Mouse (Mus musculus) testis, postnatal 14 days (tissue): ENCODE results near the gene H2-Eb2.
"Not testable (repeated sequence)": the region's sequence is repeated elsewhere in the genome, so short reads cannot be mapped to it uniquely, and the experiment has no call there.

Source experiments
- DNase-seq: peaks from one replicate; pipeline ENCODE4 v3.0.0; 2021; ENCODE audit warnings: low spot score

The H2-Eb2 gene

DNA sequence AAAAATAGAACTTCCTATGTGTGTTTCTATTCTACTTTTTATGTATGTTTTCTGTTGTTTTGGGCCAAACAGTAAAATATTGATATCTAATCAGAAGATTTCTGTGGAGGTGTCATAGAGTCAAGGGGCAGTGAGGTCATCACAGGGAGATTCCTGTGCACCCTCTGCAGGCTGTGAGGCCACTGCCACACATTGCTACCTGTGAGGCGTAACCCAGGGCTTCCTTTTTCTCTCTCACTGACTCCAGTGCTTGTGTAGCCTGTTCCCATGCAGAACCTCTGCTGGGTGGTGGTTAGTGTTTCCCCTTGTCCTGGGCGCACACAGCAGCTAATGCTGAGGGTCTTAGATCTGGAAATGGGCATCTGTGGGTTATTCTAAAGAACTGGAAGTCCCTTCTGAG lies 19.1 kb upstream of the H2-Eb2 start:
- DNase-seq = no peak

DNA sequence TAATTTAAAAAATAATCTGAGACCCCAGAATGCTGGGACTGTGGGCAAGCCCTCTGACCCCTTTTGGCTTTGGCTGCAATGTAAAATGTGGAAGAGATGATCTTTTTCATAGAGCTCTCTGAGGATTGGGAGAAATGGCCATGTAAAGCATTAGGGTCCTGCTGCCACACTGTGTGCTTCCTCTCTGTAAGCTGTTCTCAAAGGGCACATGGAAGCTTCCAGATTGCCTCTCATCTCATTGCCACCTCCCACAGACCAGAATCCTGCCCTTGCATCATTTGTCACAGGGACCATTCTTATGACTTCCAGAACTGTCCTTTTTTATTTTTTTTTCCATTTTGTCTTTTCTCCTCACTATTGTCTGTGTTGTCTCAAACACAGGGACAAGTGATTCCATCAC lies 18.2 kb upstream of the H2-Eb2 start:
- no peak for DNase-seq

DNA sequence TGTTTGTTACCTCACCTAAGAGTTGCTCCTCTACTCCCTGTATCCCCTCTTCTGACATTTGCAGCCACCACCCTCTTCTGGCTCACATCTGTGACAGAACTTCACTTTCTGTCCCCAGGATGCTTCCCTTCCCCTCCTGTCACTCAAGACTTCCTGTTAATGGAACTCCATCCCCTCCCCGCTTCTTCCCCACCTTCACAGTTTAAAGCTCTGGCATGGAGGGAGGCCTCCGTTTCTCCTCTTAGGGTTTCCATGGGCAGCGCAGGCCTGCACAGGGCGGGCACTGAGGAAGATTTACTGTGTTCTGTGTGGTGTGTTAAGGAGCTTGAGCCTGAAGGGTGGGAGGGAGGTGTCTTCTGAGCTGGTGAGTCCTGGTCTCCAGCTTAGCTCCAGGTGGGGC lies 17.3 kb upstream of the H2-Eb2 start:
- DNase-seq = no peak

DNA sequence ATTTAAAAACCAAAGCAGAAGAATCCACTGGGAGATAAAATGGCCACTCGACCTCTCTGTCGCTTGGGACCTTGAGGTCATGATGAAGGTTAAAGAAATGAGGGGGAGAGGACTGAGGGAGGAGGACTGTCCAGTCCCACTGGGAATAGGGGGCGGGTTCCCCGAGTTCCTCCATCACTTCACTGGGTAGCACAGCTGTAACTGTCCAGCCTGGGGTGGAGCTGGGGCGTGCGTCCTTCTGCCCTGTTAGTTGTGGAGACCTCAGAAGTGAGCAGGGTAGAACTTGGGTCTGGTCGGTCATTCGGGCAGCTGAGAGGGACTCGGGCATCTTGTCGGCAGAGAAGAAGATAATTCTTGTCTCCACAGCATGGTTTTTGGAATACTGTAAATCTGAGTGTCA lies 16.2 kb upstream of the H2-Eb2 start:
- DNase-seq = no peak

GRCm38 (mm10) chr17:34309683-34310385 lies 15.6 kb upstream of the H2-Eb2 start:
- DNase-seq = peak; percentile 73

- DNase-seq = not testable (repeated sequence)
These were observed 14.9 kb upstream of the H2-Eb2 start for GRCm38 (mm10) chr17:34310526-34310925.

DNA sequence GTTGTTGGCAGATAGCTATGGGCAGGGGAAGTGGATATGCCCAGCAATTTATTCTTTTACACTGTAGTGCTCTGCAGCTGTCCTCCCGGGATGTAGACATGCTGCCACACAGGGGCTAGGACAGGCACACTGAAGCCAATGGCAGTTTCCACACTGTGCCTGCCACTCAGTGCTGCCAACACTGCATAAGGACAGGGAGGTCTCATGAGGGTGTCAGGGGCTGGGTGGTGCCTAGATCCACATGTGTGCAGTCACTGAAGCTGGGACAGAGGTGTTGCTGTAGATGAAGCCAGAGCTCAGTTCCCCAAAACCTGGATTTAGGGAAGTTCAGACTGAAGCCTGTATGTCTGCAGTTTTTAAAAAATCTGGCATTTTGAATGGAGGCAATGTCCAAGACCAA lies 13.3 kb upstream of the H2-Eb2 start:
- DNase-seq = no peak

DNA sequence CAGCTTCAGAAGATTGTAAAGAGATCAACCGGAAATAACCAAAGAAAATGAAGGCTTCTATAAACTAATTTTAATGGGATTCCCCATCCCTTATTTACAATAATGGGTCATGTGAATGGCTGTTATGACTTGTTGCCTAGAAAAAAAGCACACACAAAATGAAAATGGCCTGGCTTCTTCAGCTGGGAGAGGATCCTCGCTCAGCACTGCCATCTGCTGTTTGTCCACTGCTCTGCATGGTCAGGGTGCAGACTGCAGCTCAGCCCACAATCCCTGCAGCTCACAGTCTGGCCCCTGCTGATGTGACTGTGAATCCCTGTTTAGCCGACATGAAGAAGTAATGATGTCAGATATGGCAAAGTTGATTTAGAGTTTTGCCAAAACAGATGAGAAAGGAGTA lies 12.1 kb upstream of the H2-Eb2 start:
- DNase-seq = peak; percentile 28

- no peak for DNase-seq
These were observed 11.2 kb upstream of the H2-Eb2 start for GRCm38 (mm10) chr17:34314286-34314685.

DNA sequence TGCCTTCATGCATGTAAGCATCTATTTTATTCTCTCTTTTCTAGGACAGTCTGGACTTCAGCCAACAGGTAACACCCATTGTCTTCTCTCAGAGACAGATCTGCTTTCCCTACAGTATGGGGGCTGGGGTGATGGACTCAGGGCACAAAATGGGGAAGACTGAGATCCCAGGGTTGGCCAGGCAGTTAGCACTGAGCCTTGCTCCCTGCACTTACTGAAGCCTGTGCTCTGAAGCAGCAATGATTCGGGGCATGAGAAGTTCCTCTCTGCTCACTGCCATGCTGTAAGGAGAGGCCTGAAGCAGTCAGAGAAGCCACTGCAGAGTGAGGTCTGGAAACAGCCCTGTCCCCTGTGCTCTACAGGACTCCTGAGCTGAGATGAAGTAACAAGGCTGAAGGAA lies 10.0 kb upstream of the H2-Eb2 start:
- DNase-seq = no peak

GRCm38 (mm10) chr17:34316697-34317096 lies 8.8 kb upstream of the H2-Eb2 start:
- DNase-seq = no peak

DNA sequence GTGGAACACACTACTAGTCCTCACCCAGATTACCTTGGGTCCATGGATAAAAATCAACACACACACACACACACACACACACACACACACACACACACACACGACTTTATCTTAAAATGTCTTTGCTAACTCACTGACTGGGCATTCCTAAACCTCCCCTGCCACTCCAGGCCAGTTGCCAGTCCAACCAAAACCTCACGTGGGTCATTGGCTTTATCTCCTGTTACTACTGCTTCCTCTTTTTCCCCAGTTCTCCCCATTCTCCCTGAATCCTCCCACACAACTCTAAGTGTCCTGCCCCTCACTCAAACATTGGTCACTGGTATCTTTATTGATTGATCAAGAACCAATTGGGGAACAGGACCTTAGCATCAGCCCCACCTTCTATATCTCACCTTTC lies 8.2 kb upstream of the H2-Eb2 start:
- no peak for DNase-seq

GRCm38 (mm10) chr17:34326373-34326772 lies 908 bp downstream of the H2-Eb2 start:
- no peak for DNase-seq

- DNase-seq = no peak
These were observed 4.3 kb downstream of the H2-Eb2 start for GRCm38 (mm10) chr17:34329807-34330206.

DNA sequence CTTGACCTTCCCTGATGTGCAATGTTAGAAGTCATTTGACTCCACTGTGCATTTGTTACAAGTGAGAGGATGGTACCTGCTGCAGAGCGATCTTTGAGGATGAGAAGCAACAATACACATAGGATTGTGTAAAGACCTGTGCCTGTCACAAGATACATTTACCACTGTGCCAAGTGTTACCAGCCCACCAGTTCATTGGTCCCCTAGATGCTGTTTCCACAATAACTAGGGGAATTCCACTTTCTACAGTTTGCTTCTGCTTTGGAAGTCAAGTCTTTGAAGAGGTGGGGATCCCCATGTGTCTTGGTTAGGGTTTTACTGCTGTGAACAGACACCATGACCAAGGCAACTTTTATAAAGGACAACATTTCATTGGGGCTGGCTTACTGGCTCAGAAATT lies 5.7 kb downstream of the H2-Eb2 start:
- no peak for DNase-seq

- DNase-seq = no peak
These were observed 15.3 kb downstream of the H2-Eb2 start for GRCm38 (mm10) chr17:34340619-34341402.

DNA sequence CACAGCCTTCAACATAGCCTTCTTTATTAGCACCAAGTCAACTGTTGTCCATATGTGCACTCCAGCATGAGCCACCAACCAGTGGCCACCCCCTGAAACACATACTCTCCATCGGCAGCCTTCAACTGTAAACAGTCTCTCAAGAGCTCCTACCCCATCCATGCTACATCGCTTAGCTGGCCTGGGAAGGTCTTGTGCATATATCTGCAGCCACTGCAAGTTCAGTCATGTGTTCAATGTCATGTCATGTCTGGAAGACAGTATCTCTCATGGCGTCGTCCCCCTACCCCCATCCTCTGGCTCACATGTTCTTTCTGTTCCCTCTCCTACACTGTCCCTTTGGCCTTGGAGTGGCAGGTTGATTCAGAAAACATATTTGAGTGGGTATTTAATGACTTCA lies 19.4 kb downstream of the H2-Eb2 start:
- no peak for DNase-seq

DNA sequence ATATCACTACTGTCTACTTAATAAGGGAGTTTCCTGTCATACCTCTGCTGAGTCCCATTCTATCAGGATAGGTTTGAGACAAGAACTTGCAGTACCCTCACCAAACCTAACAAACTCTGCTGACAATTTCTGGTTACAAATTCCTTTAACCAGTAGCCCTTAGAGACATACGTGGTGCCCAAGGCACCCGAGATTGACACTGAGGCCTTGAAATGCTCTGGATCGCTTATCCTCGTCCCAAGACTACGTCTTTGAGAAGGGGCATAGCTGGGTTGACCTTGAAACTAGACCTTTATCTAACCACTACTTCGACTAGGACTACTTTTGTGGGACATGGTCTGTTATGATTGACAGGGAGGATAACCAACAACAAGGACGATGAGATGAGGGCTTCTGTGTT lies 20.0 kb downstream of the H2-Eb2 start:
- DNase-seq = no peak

DNA sequence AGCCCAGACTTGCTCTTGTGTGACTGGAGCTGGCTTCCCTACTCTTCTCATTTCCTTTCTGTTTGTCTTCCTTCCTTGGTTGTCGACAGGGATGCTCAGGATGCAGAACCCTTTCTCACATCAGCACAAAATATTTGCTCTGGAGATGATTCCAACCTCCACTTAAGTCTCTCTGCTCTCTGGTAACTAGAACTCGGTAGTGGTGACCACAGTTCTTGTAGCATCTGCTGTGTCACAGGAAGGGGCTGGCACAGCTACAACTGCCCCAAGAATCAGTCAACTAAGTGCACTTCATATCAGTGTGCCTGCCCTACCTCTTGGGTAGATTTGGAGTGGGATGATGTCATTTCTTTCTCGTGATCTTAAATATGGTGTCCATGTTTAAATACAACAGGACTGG lies 20.6 kb downstream of the H2-Eb2 start:
- DNase-seq = no peak

GRCm38 (mm10) chr17:34347606-34348308 lies 22.3 kb downstream of the H2-Eb2 start:
- DNase-seq = no peak

GRCm38 (mm10) chr17:34349429-34349828 lies 24.0 kb downstream of the H2-Eb2 start:
- peak; percentile 55 for DNase-seq

- DNase-seq = no peak
These were observed 29.1 kb downstream of the H2-Eb2 start, which contains the start of gene Btnl2 for GRCm38 (mm10) chr17:34354539-34354938. Btnl2 (plus strand) TSS chr17:34354822.

DNA sequence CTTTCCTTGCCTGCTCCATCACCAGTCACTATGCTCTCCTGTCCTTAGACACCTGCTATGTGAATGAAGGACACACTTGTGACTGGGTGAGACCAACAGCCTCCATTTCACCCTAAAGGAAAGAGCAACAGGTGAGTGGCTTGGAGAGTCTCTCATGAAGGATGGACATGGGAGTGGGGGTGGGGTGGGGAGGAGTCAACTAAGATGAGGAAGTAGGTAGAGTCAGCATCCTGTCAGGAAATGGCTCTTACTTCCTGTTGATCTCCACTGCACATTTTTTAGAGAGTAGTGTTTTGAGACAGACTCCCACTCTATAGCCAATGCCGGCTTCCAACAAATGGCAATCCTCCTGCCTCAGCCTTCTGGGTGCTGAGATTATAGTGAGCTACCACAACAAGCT lies 29.5 kb downstream of the H2-Eb2 start:
- no peak for DNase-seq
